Comparison of ENCODE assay signal across 22 mouse cellular contexts in the genomic region with DNA sequence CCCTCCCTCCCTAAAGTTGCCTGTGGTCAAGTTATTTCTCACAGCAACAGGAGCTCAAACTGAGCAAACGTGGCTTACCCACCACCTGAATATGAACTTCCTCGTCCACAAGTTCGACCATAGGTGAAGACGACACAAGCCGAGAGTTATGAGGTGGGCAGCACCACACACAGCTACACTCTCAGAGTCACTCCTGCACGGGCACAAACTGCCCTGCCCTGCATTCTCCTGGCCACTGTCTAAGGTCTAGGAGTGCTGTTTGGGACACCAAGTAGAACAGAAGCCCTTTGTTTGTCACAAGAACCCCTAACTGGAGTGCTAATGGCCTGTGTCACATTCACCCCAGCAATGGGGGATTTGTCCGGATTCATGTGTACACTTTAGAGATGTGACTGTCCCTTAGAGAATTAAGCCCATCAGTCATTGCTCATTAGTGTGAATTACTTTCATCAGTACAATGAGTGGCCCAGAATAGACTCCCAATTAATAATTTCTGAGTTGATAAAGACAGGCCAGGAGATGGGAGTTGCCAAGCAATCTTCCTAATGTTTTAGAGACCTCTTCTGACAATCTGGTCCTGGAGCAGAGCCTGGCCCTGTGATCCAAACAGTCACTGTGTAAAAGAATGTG. TPM values are rescaled to one million over a fixed set of nuclear protein-coding genes. Genes with fewer than 3 reads are reported as not detected.
DNase-seq lines count a peak whose midpoint lies in the region; ATAC-seq lines count a peak whose summit lies in the region.
"Had no signal": no experiment of that assay in that cellular context is flagged by ENCODE, and none has a peak within 500 bp of the region (broad histone marks: within the 10 kb centered on the region; RNA-seq: fewer than 3 reads in every experiment).

No protein-coding gene starts in this region.

- ATAC-seq in hindbrain, embryonic 11.5 days (ENCODE audit: low FRiP score), result no peak
- no peak for ATAC-seq in hindbrain, embryonic 14.5 days (ENCODE audit: low FRiP score)
- no peak for ATAC-seq in liver, embryonic 11.5 days (replicated peaks; ENCODE audit: low FRiP score)
- ATAC-seq: forebrain, embryonic 15.5 days; hindbrain, embryonic 16.5 days; intestine, postnatal 0 days; Patski had no signal

- DNase-seq in cerebellum, adult 9-10 months, result peak; percentile 29
- no peak for DNase-seq in cerebellum, postnatal 10 days
- peak; percentile 5 for DNase-seq in hindbrain, embryonic 11.5 days (ENCODE audit: low spot score)
- DNase-seq in hindbrain, embryonic 14.5 days (ENCODE audit: low spot score), result no peak
- DNase-seq in retina, embryonic 14.5 days (ENCODE audit: low spot score), result peak; percentile 69
- DNase-seq in liver, embryonic 11.5 days (ENCODE audit: low spot score), result no peak
- DNase-seq: adrenal gland, adult 2 months; adrenal gland, postnatal 14 days; cerebellum, adult 8-10 months; gastrocnemius, postnatal 14 days; heart, adult 18-20 months; heart, postnatal 14 days; heart, postnatal 4 days; kidney, adult 2 months had no signal

- WGBS in hindbrain, embryonic 11.5 days, result 73% methylated on average over 7 of the region's 7 CpGs
- 70% methylated on average over 7 of the region's 7 CpGs for WGBS in hindbrain, embryonic 14.5 days
- WGBS in liver, embryonic 11.5 days, result 74% methylated on average over 7 of the region's 7 CpGs

- no peaks in the 10 kb centered on the region for H3K9me3 ChIP-seq in hindbrain, embryonic 11.5 days (ENCODE audit: control insufficient read depth, low read length)
- no peaks in the 10 kb centered on the region for H3K9me3 ChIP-seq in hindbrain, embryonic 14.5 days (ENCODE audit: control insufficient read depth, low read length)
- no peaks in the 10 kb centered on the region for H3K9me3 ChIP-seq in liver, embryonic 11.5 days (ENCODE audit: control insufficient read depth, low read length)
- H3K9me3 ChIP-seq: embryonic facial prominence, embryonic 12.5 days; embryonic facial prominence, embryonic 15.5 days; forebrain, embryonic 15.5 days; heart, embryonic 13.5 days; hindbrain, embryonic 12.5 days had no signal

- H3K27me3 ChIP-seq in hindbrain, embryonic 11.5 days (ENCODE audit: control insufficient read depth, insufficient read depth, low read length), result peaks cover 5% of the 10 kb centered on the region; the same call in 1 of the 2 replicates
- 0 out of 2 replicates have a peak, but pooled peaks cover 6% of the 10 kb centered on the region for H3K27me3 ChIP-seq in hindbrain, embryonic 14.5 days (ENCODE audit: control insufficient read depth, insufficient read depth, low read length)
- peaks cover 36% of the 10 kb centered on the region for H3K27me3 ChIP-seq in liver, embryonic 11.5 days (replicated peaks; ENCODE audit: control insufficient read depth, insufficient read depth, low read length)
- H3K27me3 ChIP-seq: embryonic facial prominence, embryonic 12.5 days; Patski had no signal

- H3K4me3 ChIP-seq in hindbrain, embryonic 11.5 days (ENCODE audit: low read depth, low read length), result no peak overlapping the region
- H3K4me3 ChIP-seq in hindbrain, embryonic 14.5 days (replicated peaks; ENCODE audit: low read length), result no peak overlapping the region
- H3K4me3 ChIP-seq in liver, embryonic 11.5 days (ENCODE audit: low read depth, low read length), result no peak overlapping the region
- H3K4me3 ChIP-seq: embryonic facial prominence, embryonic 12.5 days; embryonic facial prominence, embryonic 15.5 days; forebrain, embryonic 15.5 days; heart, embryonic 13.5 days; hindbrain, embryonic 12.5 days had no signal

- no peak overlapping the region for H3K4me2 ChIP-seq in hindbrain, embryonic 11.5 days (replicated peaks; ENCODE audit: low read depth, low read length)
- no peak overlapping the region for H3K4me2 ChIP-seq in hindbrain, embryonic 14.5 days (replicated peaks)
- H3K4me2 ChIP-seq in liver, embryonic 11.5 days, result no peak overlapping the region
- H3K4me2 ChIP-seq: embryonic facial prominence, embryonic 12.5 days; embryonic facial prominence, embryonic 15.5 days; forebrain, embryonic 15.5 days; heart, embryonic 13.5 days; hindbrain, embryonic 12.5 days had no signal

- 0 out of 2 replicates have a peak, but pooled peaks cover 5% of the 10 kb centered on the region for H3K4me1 ChIP-seq in hindbrain, embryonic 11.5 days (replicated peaks; ENCODE audit: control insufficient read depth, insufficient read depth, low read length)
- peaks cover 8% of the 10 kb centered on the region for H3K4me1 ChIP-seq in hindbrain, embryonic 14.5 days (replicated peaks; ENCODE audit: control insufficient read depth, insufficient read depth, low read length)
- 0 out of 2 replicates have a peak, but pooled peaks cover 2% of the 10 kb centered on the region for H3K4me1 ChIP-seq in liver, embryonic 11.5 days (replicated peaks; ENCODE audit: control insufficient read depth, insufficient read depth, low read length)

- no peak overlapping the region for H3K27ac ChIP-seq in hindbrain, embryonic 11.5 days (ENCODE audit: low read depth, low read length)
- no peak overlapping the region for H3K27ac ChIP-seq in hindbrain, embryonic 14.5 days
- no peak overlapping the region for H3K27ac ChIP-seq in liver, embryonic 11.5 days (ENCODE audit: low read depth, low read length)
- H3K27ac ChIP-seq: embryonic facial prominence, embryonic 12.5 days; embryonic facial prominence, embryonic 15.5 days; forebrain, embryonic 15.5 days; heart, embryonic 13.5 days; hindbrain, embryonic 12.5 days had no signal

- no peaks in the 10 kb centered on the region for H3K36me3 ChIP-seq in hindbrain, embryonic 11.5 days (ENCODE audit: control insufficient read depth, insufficient read depth, low read length)
- no peaks in the 10 kb centered on the region for H3K36me3 ChIP-seq in hindbrain, embryonic 14.5 days (replicated peaks; ENCODE audit: control insufficient read depth, insufficient read depth)
- no peaks in the 10 kb centered on the region for H3K36me3 ChIP-seq in liver, embryonic 11.5 days (ENCODE audit: control insufficient read depth, insufficient read depth, low read length)
- H3K36me3 ChIP-seq: embryonic facial prominence, embryonic 12.5 days; embryonic facial prominence, embryonic 15.5 days; forebrain, embryonic 15.5 days; heart, embryonic 13.5 days; hindbrain, embryonic 12.5 days had no signal

- H3K9ac ChIP-seq in hindbrain, embryonic 11.5 days (ENCODE audit: low read depth, low read length), result no peak overlapping the region
- H3K9ac ChIP-seq in hindbrain, embryonic 14.5 days, result no peak overlapping the region
- H3K9ac ChIP-seq in liver, embryonic 11.5 days (ENCODE audit: low read depth, low read length), result no peak overlapping the region
- H3K9ac ChIP-seq: embryonic facial prominence, embryonic 12.5 days; embryonic facial prominence, embryonic 15.5 days; forebrain, embryonic 15.5 days; heart, embryonic 13.5 days; hindbrain, embryonic 12.5 days had no signal

RNA-seq across cellular contexts. Expression of gene Ust, which starts 2.3 kb away (rescaled TPM):
- 3.2 and 3.8 TPM in 2 replicates for polyA plus RNA-seq in hindbrain, embryonic 11.5 days (2014; fragmentation: Nextera tagmentation; extraction: Ambion mirVana)
- polyA plus RNA-seq in hindbrain, embryonic 14.5 days (2014; fragmentation: Nextera tagmentation; extraction: Ambion mirVana), result 10.6 and 10.7 TPM in 2 replicates
- polyA plus RNA-seq in liver, embryonic 11.5 days (2014; fragmentation: Nextera tagmentation; extraction: Ambion mirVana), result 2.4 and 3.1 TPM in 2 replicates

Comparison
In these comparisons a context has a peak if more than half of its experiments do, and no peak if none do; other contexts are left out.
1. DNase-seq: peak in cerebellum, adult 9-10 months (single experiment), hindbrain, embryonic 11.5 days (single experiment) and retina, embryonic 14.5 days (single experiment); none in cerebellum, postnatal 10 days (0 of 2), hindbrain, embryonic 14.5 days (single experiment) and liver, embryonic 11.5 days (single experiment).